Mouse (Mus musculus) erythroid progenitor cell, adult 5-6 weeks (primary cell): ENCODE results near the gene Cnr2. TPM values are rescaled to one million over a fixed set of nuclear protein-coding genes. Genes with fewer than 3 reads are reported as not detected.

Source experiments
- ATAC-seq: replicated peaks from 2 replicates; pipeline ENCODE4 v1.8.0; 2016; ENCODE audit warnings: moderate number of reproducible peaks, mild to moderate bottlenecking, moderate TSS enrichment, inconsistent platforms; ENCODE audit not compliant: poor library complexity, low FRiP score, severe bottlenecking
- total RNA-seq, 2 experiments: library from RNA; stranded (forward) in 1 of 2; stranded (reverse) in 1 of 2; fragments of 150-400 nt in 1 of 2; fragments of 186-747, 209-891 nt in 1 of 2; gene quantifications; 2 replicates each; pipeline versions ENCODE4 v1.2.3 to v1.2.4; 2015 to 2017; ENCODE audit warnings: low replicate concordance in 2 of 2

Cnr2 gene
- total RNA-seq, 2 experiments from 2014 or later, result 3.4 to 5.0 TPM

DNA sequence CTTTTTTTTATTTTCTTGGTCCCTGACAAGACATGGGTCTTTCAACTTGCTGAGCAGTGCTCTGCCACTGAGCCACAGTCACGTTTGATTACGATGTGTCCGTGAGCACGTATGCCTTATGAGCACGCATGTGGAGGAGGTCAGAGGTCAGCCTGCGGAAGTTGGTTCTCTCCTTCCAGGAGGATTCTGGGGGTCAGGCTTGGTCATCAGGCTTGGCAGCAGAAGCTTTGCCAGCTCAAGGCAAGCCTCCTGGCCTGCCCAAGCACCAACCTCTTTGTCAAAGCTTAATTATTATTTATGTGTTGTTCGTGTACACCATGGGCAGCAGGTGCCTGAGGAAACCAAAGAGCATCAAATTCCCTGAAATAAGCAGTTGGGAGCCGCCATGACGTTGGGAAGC is 33.2 kb downstream of the Cnr2 start:
- no peak for ATAC-seq

DNA sequence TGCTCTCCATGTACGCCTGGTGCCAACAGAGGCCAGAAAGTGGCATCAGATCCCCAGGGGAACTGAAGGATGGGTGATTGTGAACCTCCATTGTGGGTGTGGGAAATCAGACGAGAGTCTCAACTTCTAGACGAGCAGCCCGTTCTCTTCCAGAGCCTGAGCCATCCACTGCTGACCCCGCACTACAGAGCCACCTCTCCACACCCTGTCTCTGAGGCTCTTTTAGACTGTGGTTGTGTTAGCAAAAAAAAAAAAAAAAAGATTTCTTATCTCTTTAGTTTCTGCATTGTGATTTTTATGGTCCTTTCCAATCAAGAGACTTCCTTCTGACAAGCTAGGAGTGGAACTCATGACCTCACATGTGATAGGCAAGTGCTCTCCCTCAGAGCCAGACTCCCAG is 34.2 kb downstream of the Cnr2 start:
- no peak for ATAC-seq

DNA sequence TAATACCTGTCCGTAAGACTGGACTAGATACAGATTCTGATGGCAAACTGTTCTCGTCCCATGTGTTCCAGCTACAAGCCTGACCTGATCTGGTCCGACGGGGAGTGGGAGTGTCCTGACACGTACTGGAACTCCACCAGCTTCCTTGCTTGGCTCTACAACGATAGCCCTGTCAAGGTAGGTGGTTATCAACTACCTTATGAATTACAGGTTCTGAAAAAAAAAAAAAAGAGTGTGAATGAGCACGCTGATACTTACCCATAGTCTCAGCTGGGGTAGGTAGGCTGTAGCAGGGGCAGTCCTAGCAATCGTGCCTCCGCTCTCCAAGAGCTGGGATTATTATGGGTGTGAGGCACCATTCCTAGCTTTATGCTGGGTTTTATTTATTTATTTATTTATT is 34.6 kb downstream of the Cnr2 start:
- ATAC-seq, result no peak

DNA sequence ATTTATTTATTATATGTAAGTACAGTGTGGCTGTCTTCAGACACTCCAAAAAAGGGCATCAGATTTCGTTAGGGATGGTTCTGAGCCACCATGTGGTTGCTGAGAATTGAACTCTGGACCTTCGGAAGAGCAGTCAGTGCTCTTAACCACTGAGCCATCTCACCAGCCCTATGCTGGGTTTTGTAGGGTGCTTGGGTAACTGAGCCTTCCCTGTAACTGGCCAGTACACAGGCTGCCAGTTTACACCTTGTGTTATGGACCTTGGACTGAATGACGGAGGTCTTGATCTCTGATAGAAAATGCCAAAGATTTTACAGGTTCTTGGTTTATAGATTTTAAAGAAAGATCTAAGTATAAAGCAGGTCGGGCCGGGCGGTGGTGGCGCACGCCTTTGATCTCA is 35.0 kb downstream of the Cnr2 start:
- ATAC-seq, result no peak

DNA sequence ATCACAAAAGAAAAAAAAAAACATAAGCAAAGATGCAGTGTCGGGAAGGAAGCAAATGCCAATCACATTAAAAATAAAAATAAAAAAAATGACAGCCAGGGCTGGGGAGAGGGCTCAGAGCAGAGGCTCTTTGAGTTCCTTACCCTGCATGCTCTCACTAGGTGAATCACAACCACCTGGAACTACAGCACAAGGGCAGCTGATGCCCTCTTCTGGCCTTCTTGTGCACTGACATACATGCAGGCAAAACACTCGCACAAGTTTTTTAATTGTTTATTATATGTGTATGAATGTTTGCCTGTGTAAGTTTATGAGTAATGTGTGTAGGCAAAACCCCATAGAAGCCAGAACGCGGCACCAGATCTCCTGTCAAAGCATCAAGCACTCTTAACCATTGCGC is 36.6 kb downstream of the Cnr2 start:
- peak; percentile 61; the same call in 1 of the 2 replicates for ATAC-seq

DNA sequence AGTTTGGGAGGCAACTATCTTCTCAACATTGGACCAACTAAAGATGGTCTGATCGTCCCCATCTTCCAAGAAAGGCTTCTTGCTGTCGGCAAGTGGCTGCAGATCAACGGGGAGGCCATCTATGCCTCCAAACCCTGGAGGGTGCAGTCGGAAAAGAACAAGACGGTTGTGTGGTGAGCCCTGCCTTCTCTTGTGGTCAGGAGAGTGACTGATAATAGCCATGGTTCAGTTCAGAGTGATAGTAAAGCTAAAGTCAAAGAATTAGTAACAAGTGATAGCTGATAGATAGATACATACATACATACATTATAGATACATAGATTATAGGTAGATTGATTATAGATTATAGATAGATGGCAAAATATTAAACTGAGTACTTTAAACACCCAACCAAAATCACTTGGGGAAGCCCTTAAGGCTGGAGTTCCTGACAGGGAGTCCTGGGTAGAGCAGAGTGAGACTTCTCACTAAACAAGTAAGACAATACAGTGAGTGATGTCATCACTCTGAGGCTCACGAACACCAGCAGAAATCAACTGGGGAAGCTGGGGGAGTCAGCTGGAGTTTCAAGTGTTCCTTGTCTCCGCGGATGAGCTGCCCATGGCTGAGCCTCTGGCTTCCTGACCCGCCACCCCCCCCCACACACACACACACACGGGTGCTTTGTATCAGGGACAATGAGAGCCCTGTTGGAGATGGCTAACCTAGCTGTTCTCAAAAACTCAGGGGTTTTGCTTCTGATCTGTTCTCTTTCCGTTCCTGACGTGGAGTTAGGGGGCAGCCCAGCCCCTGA is 39.7 kb downstream of the Cnr2 start:
- no peak for ATAC-seq

DNA sequence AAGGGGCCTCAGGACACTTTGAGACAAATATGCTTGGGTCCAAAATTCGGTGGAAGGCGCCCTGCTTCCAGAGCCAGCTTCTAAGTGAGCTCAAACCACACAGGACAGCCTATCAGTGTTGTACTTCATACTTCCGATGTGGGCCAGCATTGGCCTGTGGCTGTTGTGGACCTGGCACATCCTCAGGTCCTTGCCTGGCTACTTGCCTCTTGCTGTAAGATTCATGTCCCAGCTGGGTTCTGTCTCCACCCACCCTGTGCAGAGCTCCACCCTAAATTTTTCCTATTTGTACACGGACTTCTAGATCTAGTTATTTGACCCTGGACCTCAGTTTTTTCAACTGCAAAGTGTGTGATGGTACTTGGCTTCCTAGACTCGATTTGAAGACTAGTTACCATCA is 40.3 kb downstream of the Cnr2 start:
- peak; percentile 72 for ATAC-seq

DNA sequence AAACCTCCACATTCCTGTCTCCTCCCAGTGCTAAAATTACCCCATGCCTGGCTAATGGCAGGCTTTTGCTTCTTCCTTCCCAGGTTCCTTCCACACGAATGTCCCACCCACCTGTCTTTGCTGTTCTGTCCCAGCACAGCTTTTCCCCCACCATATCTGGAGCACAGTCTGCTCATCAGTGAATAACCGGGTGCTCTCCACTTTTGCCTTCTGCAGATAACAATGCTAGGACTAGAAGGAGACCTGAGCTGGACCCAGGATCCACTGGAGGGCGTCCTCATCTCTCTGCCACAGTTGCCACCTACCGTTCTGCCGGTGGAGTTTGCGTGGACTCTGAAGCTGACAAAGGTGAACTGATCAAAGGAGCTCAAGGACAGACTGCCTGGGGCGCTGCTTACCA is 43.7 kb downstream of the Cnr2 start:
- ATAC-seq, result 0 out of 2 replicates have a peak, but pooled peaks have one; percentile 37

DNA sequence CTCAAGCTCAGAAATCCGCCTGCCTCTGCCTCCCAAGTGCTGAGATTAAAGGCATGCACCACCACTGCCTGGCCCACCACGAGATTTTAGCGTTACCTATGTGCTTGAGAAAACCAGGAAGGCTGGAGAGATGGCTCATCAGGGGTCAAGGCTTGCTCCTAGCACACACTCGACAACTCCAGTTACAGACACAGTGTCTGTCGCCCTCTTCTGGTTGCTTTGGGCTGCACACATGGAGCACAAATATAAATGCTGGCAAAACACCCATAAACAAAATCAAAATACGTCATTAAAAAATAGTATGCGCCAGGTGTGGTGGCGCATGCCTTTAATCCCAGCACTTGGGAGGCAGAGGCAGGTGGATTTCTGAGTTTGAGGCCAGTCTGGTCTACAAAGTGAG is 45.8 kb downstream of the Cnr2 start:
- ATAC-seq, result peak; percentile 69

DNA sequence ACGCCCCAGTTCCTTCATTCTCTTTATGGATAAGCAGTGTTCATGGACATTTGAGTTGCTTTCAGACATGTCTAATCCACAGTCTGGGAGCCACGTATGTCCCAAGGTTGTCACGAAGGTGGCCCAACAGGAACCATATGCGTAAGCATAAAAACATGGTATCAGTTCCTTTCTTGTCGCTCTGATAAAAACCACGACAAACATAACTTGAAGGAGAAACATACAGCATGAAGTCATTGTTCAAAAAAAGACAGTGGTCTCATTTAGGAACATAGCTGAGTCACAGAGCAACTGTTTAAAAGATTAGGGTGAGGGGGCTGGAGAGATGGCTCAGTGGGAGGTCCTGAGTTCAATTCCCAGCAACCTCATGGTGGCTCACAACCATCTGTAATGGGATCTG is 47.0 kb downstream of the Cnr2 start:
- no peak for ATAC-seq

DNA sequence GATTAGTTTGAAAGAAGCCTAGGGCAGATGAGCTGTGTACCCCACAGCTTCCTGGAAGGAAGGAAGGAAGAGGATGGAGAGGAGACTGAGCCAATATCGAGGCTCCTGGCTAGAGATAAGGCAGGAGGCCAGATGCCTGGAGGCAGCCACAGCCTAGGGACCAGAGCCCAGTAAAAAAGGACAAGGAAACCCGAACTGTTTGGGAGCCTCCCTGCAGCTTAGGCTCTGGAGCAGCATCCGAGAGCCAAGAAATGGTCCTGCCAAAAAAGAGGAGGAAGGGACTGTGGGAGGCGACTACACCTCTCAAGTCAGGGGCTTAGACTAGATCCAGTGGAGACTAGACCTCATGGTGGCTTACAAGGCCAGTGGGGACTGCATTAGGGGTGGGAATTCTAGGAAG is 48.2 kb downstream of the Cnr2 start:
- ATAC-seq, result no peak

DNA sequence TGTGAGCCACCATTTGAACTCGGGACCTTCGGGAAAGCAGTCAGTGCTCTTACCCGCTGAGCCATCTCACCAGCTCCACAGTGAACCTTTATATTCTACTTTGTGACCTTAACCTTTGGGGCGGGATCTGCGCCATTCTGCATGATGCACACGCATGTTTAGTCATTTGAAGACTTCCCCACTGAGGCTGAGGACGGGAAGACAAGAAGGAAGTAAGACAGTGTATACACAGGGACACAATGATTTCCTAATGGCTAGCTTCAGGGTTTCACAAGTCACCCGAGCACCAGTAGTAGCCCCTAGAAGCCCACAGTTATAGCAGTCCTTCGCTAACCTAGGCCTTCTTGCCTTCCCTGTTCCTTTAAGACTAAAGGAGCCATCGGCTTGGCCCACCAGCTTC is 50.5 kb downstream of the Cnr2 start:
- no peak for ATAC-seq

DNA sequence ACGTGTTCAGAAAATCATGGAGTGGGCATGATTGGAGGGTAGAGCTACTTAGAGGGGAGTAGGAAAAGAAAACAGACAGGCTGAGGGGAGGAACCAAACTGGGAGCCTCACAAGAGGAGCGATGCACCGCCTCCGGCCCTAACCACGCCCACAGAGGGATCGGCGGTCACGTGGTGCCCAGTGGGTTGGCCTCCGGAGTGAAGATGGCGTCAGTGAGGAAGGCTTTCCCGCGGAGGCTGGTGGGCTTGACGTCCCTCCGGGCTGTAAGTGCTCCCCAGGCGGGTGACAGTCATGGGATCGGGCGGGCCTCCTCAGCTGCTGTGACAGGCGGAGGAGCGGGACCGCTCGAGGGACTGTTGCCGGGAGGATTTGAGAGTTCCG is 51.1 kb downstream of the Cnr2 start, which contains the start of gene Hmgcl:
Gene Hmgcl (plus strand): TSS at position 171 of the 381 bp plus-strand sequence.
- peak; percentile 99 for ATAC-seq

DNA sequence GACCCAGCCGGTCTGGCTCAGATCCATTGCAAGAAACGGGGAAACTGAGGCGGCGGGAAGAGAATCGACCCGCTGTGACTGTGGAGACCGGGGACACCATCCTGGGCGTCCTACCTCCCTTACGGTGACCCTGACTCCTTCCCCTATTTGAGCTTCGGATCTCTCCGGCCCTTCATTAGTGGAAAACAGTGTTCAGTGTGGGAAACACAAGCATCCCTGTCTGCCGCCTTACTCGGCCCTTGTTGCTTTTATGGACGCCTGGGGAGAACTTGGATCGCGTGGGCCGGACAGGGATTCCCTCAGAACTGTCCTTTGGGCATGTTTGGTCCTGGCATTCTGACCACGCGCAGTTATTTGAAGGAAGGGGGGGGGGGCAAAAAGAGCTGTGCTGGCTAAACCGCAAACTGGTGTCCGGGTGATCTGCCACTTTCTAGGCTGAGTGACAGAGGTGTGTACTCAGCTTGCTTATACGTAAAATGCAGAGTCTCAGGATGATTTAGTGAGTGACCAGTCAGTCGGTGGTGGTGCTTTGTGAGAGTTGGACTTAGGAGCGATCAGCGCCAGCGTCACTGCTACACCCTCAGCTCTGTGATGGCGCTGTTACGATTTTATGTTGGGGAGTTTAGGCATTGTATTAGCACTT is 51.6 kb downstream of the Cnr2 start:
- peak; percentile 59 for ATAC-seq

DNA sequence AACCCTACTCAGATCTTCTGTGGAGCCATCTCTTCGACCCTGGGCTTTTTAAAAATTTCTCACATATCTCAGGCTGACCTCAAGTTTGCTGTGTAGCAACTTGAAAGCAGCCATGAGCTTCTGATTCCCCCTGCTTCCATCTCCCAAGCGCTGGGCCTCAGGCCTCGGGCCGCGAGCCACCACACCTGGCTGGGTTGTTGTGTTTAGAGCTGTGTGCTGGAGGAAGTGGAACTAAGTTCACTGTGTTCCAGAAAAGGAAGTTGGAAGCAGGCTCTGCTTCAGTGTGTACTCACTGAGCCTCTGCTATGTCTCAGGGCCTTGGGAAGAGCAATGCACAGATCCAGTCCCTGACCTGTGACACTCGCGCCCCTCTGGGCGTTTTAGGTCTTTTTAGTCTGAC is 52.9 kb downstream of the Cnr2 start:
- ATAC-seq, result no peak

DNA sequence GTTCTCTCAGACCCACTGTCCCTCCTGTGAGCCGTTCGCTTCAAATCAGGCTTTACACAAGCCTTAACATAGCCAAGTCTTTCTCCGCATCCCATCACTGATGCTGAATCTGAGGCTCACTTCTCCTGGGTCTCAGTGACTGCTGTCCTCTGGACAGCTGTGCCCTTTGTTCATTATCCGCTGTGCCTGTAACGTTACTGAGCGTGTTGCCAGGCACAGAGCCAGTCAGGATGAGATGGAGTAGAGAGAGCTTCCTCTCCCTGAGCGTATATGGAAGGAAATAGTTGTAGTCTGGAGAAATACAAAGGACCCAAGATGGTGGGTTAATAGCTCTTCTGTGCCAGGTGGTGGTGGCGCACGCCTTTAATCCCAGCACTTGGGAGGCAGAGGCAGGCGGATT is 54.3 kb downstream of the Cnr2 start:
- no peak for ATAC-seq

DNA sequence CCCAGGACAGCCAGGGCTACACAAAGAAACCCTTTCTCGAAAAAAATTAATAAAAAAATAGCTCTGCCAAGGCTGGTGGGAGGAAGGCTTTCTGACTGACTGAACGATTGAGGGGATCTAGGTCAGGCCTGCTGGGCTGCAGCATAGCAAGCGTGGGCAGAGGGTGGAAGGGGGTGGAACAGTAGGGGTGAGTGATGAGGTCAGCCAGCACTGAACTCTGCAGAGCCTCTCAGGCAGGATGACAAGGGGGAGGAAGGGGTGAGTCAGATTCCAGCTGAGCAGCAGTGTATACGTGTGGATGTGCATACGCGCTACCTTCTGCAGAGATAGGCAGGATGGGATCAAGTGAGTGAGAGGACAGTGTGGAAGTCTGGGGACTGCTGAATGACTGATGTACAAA is 54.7 kb downstream of the Cnr2 start:
- ATAC-seq, result no peak

DNA sequence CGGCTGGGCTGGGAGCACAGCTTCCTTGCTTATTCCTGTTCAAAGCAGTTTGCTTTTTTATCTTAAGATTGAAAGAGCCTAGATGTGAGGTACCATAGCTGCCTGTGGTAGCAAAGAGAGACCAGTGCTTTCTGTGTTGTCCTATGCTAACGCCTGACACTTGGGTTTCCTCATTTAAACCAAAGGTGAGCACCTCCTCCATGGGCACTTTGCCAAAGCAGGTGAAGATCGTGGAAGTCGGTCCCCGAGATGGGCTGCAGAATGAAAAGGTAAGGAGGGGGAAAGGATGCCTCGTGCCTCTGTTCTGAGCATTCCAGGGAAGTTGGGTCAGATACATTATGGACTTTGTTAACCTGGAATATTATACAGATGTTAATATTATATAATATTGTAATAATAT is 55.2 kb downstream of the Cnr2 start:
- ATAC-seq, result no peak

DNA sequence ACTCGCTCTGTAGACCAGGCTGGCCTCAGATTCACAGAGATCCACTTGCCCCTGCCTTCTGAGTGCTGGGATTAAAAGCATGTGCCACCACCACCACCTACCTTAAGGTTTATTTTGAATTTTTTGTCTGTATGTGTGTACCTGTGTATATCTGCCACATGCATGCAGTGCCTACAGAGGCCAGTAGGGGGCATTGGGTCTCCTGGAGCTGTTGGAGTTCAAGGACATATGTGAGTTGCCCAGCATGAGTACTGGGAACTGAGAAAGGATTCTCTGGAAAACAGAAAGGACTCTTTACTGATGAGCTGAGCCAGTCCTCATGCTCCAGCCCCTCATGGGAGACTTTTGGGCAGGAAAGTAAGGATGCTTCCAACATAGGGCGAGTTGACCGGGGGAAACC is 56.3 kb downstream of the Cnr2 start:
- no peak for ATAC-seq

DNA sequence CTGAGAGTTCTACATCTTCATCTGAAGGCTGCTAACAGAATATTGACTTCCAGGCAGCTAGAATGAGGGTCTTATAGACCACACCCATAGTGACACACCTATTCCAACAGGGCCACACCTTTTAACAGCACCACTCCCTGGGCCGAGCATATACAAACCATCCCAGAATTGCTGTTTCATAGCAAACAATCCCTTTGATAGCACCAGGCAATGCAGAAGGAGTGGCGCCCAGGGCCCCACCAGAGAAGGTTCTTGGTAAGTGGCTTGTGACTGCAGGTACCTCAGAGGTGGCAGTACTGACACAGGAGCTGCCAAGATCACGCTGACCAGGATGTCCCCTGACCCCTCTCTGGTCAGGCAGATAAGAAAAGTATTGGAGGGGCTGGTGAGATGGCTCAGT is 58.0 kb downstream of the Cnr2 start:
- no peak for ATAC-seq

DNA sequence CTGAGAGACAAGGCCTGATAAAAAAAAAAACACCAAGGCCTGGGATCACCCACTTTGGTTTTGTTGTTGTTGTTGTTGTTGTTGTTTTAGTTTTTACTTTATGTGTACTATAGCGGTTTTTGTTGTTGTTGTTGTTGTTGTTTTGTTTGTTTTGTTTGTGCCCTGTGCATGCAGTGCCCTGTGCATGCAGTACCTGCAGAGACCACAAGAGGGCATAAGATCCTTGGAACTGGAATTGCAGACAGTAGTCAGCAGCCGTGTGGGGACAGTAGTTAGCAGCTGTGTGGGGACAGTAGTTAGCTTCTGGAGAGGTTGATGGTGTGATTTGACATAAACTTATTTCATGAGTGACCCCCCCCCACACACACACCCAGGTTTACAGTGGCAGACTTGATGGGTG is 59.0 kb downstream of the Cnr2 start:
- peak; percentile 79 for ATAC-seq

DNA sequence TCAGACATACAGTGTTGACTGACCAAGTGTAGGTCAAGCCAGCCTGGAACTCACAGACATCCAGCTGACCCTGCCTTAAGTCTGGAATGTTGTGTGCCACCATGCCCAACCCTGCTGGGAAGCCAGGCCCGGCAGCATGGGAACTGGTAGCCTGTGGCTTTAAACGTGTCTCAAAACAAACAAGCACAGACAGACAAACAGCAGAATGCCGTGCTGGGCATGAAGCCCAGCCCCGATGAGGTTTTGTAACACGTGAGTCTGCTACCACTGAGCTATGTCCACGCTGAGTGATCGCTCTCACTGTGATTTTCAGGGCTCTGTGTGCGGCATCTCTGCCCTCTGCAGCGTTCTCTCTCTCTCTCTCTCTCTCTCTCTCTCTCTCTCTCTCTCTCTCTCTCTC is 60.7 kb downstream of the Cnr2 start:
- no peak for ATAC-seq
